Mouse (Mus musculus): ENCODE results near the gene Rnf214.

The Rnf214 gene

GRCm38 (mm10) chr9:45935628-45936210 lies 29.0 kb upstream of the Rnf214 start, which contains the start of gene Tagln:
Tagln (minus strand) TSS chr9:45936058.
- no peak for DNase-seq (ENCODE audit: low spot score in 2 of 2)

- DNase-seq (ENCODE audit: low spot score in 2 of 2): no peak
Observed at GRCm38 (mm10) chr9:45932571-45933415, 26.1 kb upstream of the Rnf214 start.

GRCm38 (mm10) chr9:45931958-45932357 lies 25.2 kb upstream of the Rnf214 start:
- no peak for DNase-seq (ENCODE audit: low spot score in 2 of 2)

- DNase-seq (ENCODE audit: low spot score in 2 of 2): no peak
Observed at GRCm38 (mm10) chr9:45929285-45929684, 22.6 kb upstream of the Rnf214 start.

DNA sequence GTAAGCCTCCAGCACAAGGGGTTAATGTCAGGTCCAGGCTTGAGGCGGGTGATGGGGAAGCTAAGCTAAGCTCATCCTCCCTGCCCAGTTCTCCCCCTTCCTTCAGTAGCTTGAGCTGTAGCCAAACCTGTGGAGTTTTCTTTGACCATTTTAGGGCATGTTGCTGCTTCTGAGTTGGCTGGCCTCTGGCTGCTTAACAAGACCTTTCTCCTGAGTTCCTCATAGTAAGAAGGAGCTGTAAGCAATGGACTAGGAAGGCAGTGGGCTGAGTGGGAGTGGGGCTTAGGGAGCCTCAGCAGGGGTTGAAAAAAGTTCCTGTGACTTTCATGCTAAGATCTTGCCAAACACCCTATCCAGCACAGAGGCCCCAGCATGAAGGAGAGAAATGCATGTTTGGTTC lies 13.2 kb upstream of the Rnf214 start:
- DNase-seq (ENCODE audit: low spot score in 2 of 2): no peak

- DNase-seq (ENCODE audit: low spot score in 2 of 2): peak in 1 of 2 experiments; percentile 25
Observed at GRCm38 (mm10) chr9:45917041-45917934, 10.6 kb upstream of the Rnf214 start.

- no peak for DNase-seq (ENCODE audit: low spot score in 2 of 2)
Observed at GRCm38 (mm10) chr9:45915659-45916058, 8.9 kb upstream of the Rnf214 start.

DNA sequence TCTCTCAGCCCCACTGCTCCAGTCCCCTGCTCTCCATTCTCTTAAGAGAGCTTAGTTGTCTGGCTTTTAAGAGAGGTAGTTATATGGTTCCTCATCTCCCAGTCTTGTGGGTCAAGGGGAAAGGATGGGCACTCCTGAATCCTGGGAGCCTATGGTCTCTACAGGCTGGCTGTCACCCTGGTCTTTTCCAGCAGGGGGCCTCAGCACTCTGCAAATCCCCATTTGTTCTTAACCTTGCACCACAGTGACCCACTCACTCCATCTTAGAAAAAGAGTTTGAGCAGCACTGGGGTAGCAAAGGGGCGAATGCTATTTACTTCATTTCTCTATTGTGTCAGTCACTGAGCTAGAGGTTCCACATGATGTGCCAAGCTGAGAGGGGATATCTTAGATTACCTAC lies 5.0 kb upstream of the Rnf214 start:
- DNase-seq (ENCODE audit: low spot score in 2 of 2): peak; percentile 42 to 43

GRCm38 (mm10) chr9:45910995-45911394 lies 4.3 kb upstream of the Rnf214 start:
- DNase-seq (ENCODE audit: low spot score in 2 of 2): no peak

- DNase-seq (ENCODE audit: low spot score in 2 of 2): peak in 1 of 2 experiments; percentile 42
Observed at GRCm38 (mm10) chr9:45907078-45907428, 342 bp upstream of the Rnf214 start.

- DNase-seq (ENCODE audit: low spot score in 2 of 2): peak; percentile 6 to 17
Observed at GRCm38 (mm10) chr9:45905811-45906237, 887 bp downstream of the Rnf214 start.

GRCm38 (mm10) chr9:45905196-45905595 lies 1.5 kb downstream of the Rnf214 start:
- DNase-seq (ENCODE audit: low spot score in 2 of 2): no peak

- DNase-seq (ENCODE audit: low spot score in 2 of 2): no peak
Observed at GRCm38 (mm10) chr9:45893681-45894080, 13.0 kb downstream of the Rnf214 start.

DNA sequence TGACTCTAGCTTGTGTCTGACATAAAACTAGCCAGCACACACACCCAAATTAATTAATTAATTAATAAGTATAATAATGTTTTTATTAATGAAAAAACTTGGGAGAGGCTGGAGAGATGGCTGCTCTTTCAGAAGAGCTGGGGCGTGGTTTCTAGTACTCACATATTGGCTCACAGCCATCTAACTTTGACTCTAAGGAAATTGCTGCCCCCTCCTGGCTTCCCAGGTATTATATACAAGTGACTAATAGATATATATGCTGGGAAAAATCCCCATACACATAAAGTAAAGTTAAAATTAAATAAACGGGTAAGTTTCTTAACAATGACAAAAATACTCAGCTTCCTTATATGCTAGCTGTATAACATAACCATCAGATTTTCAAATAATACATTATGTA lies 28.8 kb downstream of the Rnf214 start:
- DNase-seq (ENCODE audit: low spot score in 2 of 2): peak; percentile 12 to 18

GRCm38 (mm10) chr9:45870265-45870664 lies 36.4 kb downstream of the Rnf214 start:
- DNase-seq (ENCODE audit: low spot score in 2 of 2): no peak

DNA sequence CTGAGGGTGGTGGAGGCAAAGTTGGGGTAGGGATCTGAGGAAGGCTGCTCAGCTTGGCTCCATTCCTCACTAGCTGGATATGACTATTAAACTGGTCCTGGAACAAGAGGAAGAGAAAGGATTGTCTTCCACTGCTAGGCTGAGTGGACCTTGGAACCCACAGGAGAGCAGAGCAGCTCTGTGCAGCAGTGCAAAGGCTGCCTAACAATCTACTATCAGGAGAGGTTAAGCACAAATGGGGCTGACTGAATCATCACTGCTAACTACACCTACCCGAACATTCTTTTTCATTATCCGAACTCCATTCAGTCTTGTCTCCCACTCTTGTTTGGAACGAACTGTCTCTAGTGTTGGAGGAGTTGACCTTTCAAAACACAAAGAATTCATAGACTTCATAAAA lies 37.5 kb downstream of the Rnf214 start:
- DNase-seq (ENCODE audit: low spot score in 2 of 2): no peak

GRCm38 (mm10) chr9:45861813-45862212 lies 44.9 kb downstream of the Rnf214 start:
- no peak for DNase-seq (ENCODE audit: low spot score in 2 of 2)

DNA sequence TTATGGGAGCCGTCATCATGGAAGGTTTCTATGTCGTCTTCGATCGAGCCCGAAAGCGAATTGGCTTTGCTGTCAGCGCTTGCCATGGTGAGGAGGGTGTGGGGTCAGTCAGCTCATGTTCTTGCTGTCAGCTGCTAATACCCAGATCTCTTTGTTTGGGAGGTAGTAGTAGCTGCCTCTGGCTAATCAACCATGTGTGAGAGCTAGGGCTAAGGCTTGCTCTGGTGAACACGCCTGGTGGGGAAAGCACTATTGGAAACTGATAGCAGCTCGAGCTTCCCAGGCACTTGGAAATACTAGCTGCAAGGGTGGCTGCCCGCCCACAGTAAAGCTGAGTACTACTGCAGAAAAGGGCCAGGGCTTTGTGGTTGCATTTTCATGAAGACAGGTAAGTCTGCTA lies 47.3 kb downstream of the Rnf214 start:
- no peak for DNase-seq (ENCODE audit: low spot score in 2 of 2)

DNA sequence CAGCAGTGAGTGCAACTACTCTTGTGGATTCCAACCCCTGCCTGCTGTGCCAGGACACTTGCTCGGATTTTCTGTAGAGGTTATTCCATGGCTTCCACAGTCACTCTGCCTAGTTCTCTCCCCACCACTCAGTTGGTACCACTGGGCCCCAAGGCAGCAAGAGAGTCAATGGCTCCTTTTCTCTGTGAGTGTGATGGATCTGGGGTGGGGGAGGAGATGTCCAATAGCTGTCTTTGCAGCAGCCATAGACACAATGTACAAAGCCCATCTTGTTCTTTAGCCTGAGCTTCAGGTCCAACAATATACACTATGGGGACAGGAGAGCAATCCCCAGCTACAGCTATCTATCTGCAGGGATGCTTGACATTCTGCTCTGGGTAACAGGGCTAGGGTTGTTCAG lies 52.6 kb downstream of the Rnf214 start:
- DNase-seq (ENCODE audit: low spot score in 2 of 2): no peak

GRCm38 (mm10) chr9:45853695-45854094 lies 53.0 kb downstream of the Rnf214 start:
- DNase-seq (ENCODE audit: low spot score in 2 of 2): no peak

- DNase-seq (ENCODE audit: low spot score in 2 of 2): no peak
Observed at GRCm38 (mm10) chr9:45851776-45852175, 54.9 kb downstream of the Rnf214 start.

- DNase-seq (ENCODE audit: low spot score in 2 of 2): no peak
Observed at GRCm38 (mm10) chr9:45851330-45851729, 55.4 kb downstream of the Rnf214 start.
